Mouse (Mus musculus) CH12.LX (cell line): ENCODE measurements at regions not wholly inside any gene's neighbourhood (a gene's known extent, or its start where the extent isn't known, plus 50 kb on each side); places are given as distances from the start of the nearest gene placed in this dataset.

ENCODE experiments used
- DNase-seq: peaks from one replicate; pipeline ENCODE4 v3.0.0-alpha.2; 2013; ENCODE audit errors: extremely low read depth
- H3K27ac ChIP-seq: 2 replicates; pipeline ENCODE4 v1.5.1; 2012; ENCODE audit warnings: low read depth, mild to moderate bottlenecking, control low read depth, moderate library complexity; ENCODE audit not compliant: insufficient read depth
- H3K27me3 ChIP-seq: replicated peaks from 2 replicates; pipeline ENCODE3; 2012; ENCODE audit warnings: inconsistent platforms
- H3K36me3 ChIP-seq, 2 experiments: replicated peaks in 1 of 2; 2 replicates each; pipeline versions ENCODE3 to v1.6.1; 2012; ENCODE audit warnings: inconsistent platforms in 1 of 2, low read length in 1 of 2, mild to moderate bottlenecking in 1 of 2, mixed read lengths in 1 of 2, moderate library complexity in 1 of 2; ENCODE audit not compliant: control insufficient read depth in 1 of 2, insufficient read depth in 1 of 2
- H3K4me1 ChIP-seq, 2 experiments: 2 replicates each; pipeline ENCODE4 v1.6.1; 2012; ENCODE audit warnings: inconsistent platforms in 1 of 2, moderate library complexity in 1 of 2; ENCODE audit not compliant: insufficient read depth in 2 of 2, control insufficient read depth in 1 of 2
- H3K4me2 ChIP-seq: 2 replicates; pipeline ENCODE4 v1.6.1; 2012; ENCODE audit warnings: low read depth, mild to moderate bottlenecking, control low read depth; ENCODE audit not compliant: poor library complexity, insufficient read depth, severe bottlenecking
- H3K4me3 ChIP-seq, 3 experiments: fragments of 150-350 bp in 1 of 3; sonication (generic) in 1 of 3; replicated peaks in 1 of 3; 2 replicates each; pipeline versions ENCODE3 to v1.5.1; 2011 to 2012; ENCODE audit warnings: low read depth in 2 of 3, low read length in 2 of 3, mild to moderate bottlenecking in 2 of 3, moderate library complexity in 2 of 3, control low read depth in 1 of 3, improper control_type of control experiment in 1 of 3, inconsistent platforms in 1 of 3, mixed read lengths in 1 of 3; ENCODE audit not compliant: poor library complexity in 1 of 3
- H3K79me2 ChIP-seq: replicated peaks from 2 replicates; pipeline ENCODE4 v1.6.1; 2012; ENCODE audit warnings: mild to moderate bottlenecking, moderate library complexity; ENCODE audit not compliant: control insufficient read depth, poor library complexity, insufficient read depth, severe bottlenecking; ENCODE audit errors: extremely low read depth
- H3K9ac ChIP-seq: 2 replicates; pipeline ENCODE4 v1.6.1; 2012; ENCODE audit warnings: low read depth, mild to moderate bottlenecking, control low read depth, moderate library complexity; ENCODE audit not compliant: insufficient read depth
- H3K9me3 ChIP-seq: replicated peaks from 2 replicates; pipeline ENCODE3; 2012; ENCODE audit warnings: low read length, inconsistent platforms, mixed read lengths
- BHLHE40 ChIP-seq: IDR thresholded peaks from 2 replicates; pipeline ENCODE4 v1.6.1; 2011; ENCODE audit warnings: mild to moderate bottlenecking, low read depth, low read length, improper control_type of control experiment
- CHD1 ChIP-seq: IDR thresholded peaks from 2 replicates; pipeline ENCODE4 v1.6.1; 2012; ENCODE audit warnings: low read depth, low read length, improper control_type of control experiment, inconsistent platforms
- CHD2 ChIP-seq: IDR thresholded peaks from 2 replicates; pipeline ENCODE4 v1.6.1; 2011; ENCODE audit warnings: low read length, improper control_type of control experiment
- CTCF ChIP-seq, 2 experiments: IDR thresholded peaks in 1 of 2; conservative IDR thresholded peaks in 1 of 2; 2 replicates each; pipeline ENCODE4 v1.5.1; 2011 to 2012; ENCODE audit warnings: low read depth in 2 of 2, low read length in 2 of 2, improper control_type of control experiment in 1 of 2, inconsistent platforms in 1 of 2, mild to moderate bottlenecking in 1 of 2, moderate library complexity in 1 of 2
- E2F4 ChIP-seq: IDR thresholded peaks from 2 replicates; pipeline ENCODE4 v1.6.1; 2011; ENCODE audit warnings: low read depth, low read length, improper control_type of control experiment; ENCODE audit not compliant: insufficient replicate concordance
- ELF1 ChIP-seq: IDR thresholded peaks from 2 replicates; pipeline ENCODE4 v1.6.1; 2014; ENCODE audit warnings: low read depth, mild to moderate bottlenecking, inconsistent platforms, low read length, improper control_type of control experiment
- ETS1 ChIP-seq: conservative IDR thresholded peaks from 2 replicates; pipeline ENCODE4 v1.6.1; 2012; ENCODE audit warnings: low read depth, mild to moderate bottlenecking, inconsistent platforms, low read length, improper control_type of control experiment, moderate library complexity
- GABPA ChIP-seq: IDR thresholded peaks from 2 replicates; pipeline ENCODE4 v1.6.1; 2012; ENCODE audit warnings: low read depth, low read length, improper control_type of control experiment, inconsistent platforms; ENCODE audit not compliant: insufficient replicate concordance
- HCFC1 ChIP-seq: IDR thresholded peaks from 2 replicates; pipeline ENCODE4 v1.6.1; 2012; ENCODE audit warnings: low read depth, mild to moderate bottlenecking, inconsistent platforms, low read length, improper control_type of control experiment
- IRF4 ChIP-seq: IDR thresholded peaks from 2 replicates; pipeline ENCODE4 v1.6.1; 2014; ENCODE audit warnings: low read depth, mild to moderate bottlenecking, inconsistent platforms, low read length, improper control_type of control experiment
- JUN ChIP-seq: IDR thresholded peaks from 2 replicates; pipeline ENCODE4 v1.6.1; 2011; ENCODE audit warnings: low read depth, mild to moderate bottlenecking, low read length, improper control_type of control experiment, moderate library complexity; ENCODE audit not compliant: insufficient read depth
- JUND ChIP-seq: conservative IDR thresholded peaks from 2 replicates; pipeline ENCODE4 v1.6.1; 2011; ENCODE audit warnings: low read depth, low read length, improper control_type of control experiment
- MAX ChIP-seq: IDR thresholded peaks from 2 replicates; pipeline ENCODE4 v1.6.1; 2011; ENCODE audit warnings: low read length, improper control_type of control experiment
- MEF2A ChIP-seq: IDR thresholded peaks from 2 replicates; pipeline ENCODE4 v1.6.1; 2014; ENCODE audit warnings: low read depth, mild to moderate bottlenecking, inconsistent platforms, low read length, improper control_type of control experiment, borderline replicate concordance
- MXI1 ChIP-seq: IDR thresholded peaks from 2 replicates; pipeline ENCODE4 v1.6.1; 2011; ENCODE audit warnings: mild to moderate bottlenecking, low read depth, low read length, improper control_type of control experiment
- NELFE ChIP-seq: IDR thresholded peaks from 2 replicates; pipeline ENCODE4 v1.6.1; 2011; ENCODE audit warnings: low read depth, low read length, improper control_type of control experiment
- NRF1 ChIP-seq: IDR thresholded peaks from 2 replicates; pipeline ENCODE4 v1.6.1; 2014; ENCODE audit warnings: low read depth, mild to moderate bottlenecking, inconsistent platforms, low read length, improper control_type of control experiment, moderate library complexity
- PAX5 ChIP-seq: IDR thresholded peaks from 2 replicates; pipeline ENCODE4 v1.6.1; 2012; ENCODE audit warnings: low read length, inconsistent platforms, mixed read lengths
- POLR2AphosphoS2 ChIP-seq: IDR thresholded peaks from 2 replicates; pipeline ENCODE4 v1.6.1; 2011; ENCODE audit warnings: low read depth, low read length, improper control_type of control experiment
- RCOR1 ChIP-seq: conservative IDR thresholded peaks from 2 replicates; pipeline ENCODE4 v1.6.1; 2012; ENCODE audit warnings: low read depth, mild to moderate bottlenecking, inconsistent platforms, low read length, improper control_type of control experiment
- SMC3 ChIP-seq: IDR thresholded peaks from 2 replicates; pipeline ENCODE4 v1.6.1; 2011; ENCODE audit warnings: low read depth, low read length, improper control_type of control experiment
- TBP ChIP-seq: conservative IDR thresholded peaks from 2 replicates; pipeline ENCODE4 v1.6.1; 2011; ENCODE audit warnings: low read depth, low read length, improper control_type of control experiment
- TCF12 ChIP-seq: IDR thresholded peaks from 2 replicates; pipeline ENCODE4 v1.6.1; 2014; ENCODE audit warnings: low read depth, mild to moderate bottlenecking, inconsistent platforms, low read length, improper control_type of control experiment
- USF1 ChIP-seq: IDR thresholded peaks from 2 replicates; pipeline ENCODE4 v1.6.1; 2014; ENCODE audit warnings: low read depth, mild to moderate bottlenecking, inconsistent platforms, low read length, improper control_type of control experiment
- ZC3H11A ChIP-seq: IDR thresholded peaks from 2 replicates; pipeline ENCODE4 v1.6.1; 2012; ENCODE audit warnings: low read depth, mild to moderate bottlenecking, inconsistent platforms, low read length, improper control_type of control experiment
- ZKSCAN1 ChIP-seq: IDR thresholded peaks from 2 replicates; pipeline ENCODE4 v1.6.1; 2012; ENCODE audit warnings: low read depth, inconsistent platforms, low read length, improper control_type of control experiment, borderline replicate concordance
- dilution Hi-C: fragments of 300-500 bp; cut with MboI; formaldehyde crosslinking; loops from 2 replicates; pipeline ENCODE4 v1.14.3; 2020; ENCODE audit warnings: low sequenced_read_pairs; ENCODE audit not compliant: extremely low pct_unique_long_range_greater_than_20kb, extremely low pct_ligation_motif_present
- in situ Hi-C: fragments of 300-500 bp; cut with MboI; formaldehyde crosslinking; loops from 3 replicates; pipeline ENCODE4 v1.14.3; 2019; ENCODE audit warnings: low sequenced_read_pairs, low pct_ligation_motif_present, low pct_unique_long_range_greater_than_20kb, mixed read lengths

GRCm38 (mm10) chr1:125263068-125263467 lies 172.5 kb downstream of the Actr3 start:
- in situ Hi-C loops (no loop called here), dilution Hi-C loops (no loop called here)
- Histone ChIP-seq H3K9ac (no peak overlapping the region), H3K36me3 (no peaks in the 10 kb centered on the region), H3K9me3 (no peaks in the 10 kb centered on the region), H3K4me2 (no peak overlapping the region), H3K4me3 (no peak overlapping the region), H3K27ac (no peak overlapping the region), H3K4me1 (no peaks in the 10 kb centered on the region), H3K27me3 (peaks cover 52% of the 10 kb centered on the region), H3K79me2 (no peaks in the 10 kb centered on the region)
- TF ChIP-seq TBP (no peak), IRF4 (no peak), HCFC1 (no peak), ZC3H11A (no peak), RCOR1 (no peak), BHLHE40 (no peak), CHD2 (no peak), CHD1 (no peak), GABPA (no peak), E2F4 (no peak), SMC3 (no peak), MEF2A (no peak), CTCF (conservative IDR thresholded peaks at IDR 0.05 in 1 of 2, IDR thresholded peaks at IDR 0.05 in 1 of 2; ENCODE audit: low read depth in 2 of 2, low read length in 2 of 2) (no peak), ETS1 (no peak), JUN (no peak), NELFE (no peak), NRF1 (no peak), JUND (no peak)
- no peak for DNase-seq

DNA sequence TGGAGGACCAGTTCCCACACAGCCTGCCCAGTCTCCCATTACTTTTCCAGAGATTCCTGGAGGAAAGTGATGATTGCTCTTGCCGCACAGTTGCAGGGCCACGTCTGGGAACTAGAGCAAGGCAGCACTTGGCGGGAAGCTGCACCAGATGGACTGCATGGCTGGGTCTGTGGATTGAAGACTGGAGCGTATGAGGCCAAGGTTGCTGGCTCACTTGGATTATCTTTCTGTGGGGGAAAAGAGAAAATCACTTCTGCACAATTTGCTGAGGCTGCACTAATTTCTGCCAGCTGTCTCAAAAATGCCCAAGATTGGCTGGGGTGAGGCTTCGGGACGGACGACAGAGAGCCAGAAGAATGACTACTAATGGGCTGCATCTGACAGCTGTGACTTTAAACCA lies 193.2 kb downstream of the Actr3 start:
- no peak overlapping the region for H3K4me2 ChIP-seq
- dilution Hi-C loops, result no loop called here
- H3K27me3 ChIP-seq, result peaks cover 8% of the 10 kb centered on the region
- H3K27ac ChIP-seq, result no peak overlapping the region
- no peaks in the 10 kb centered on the region for H3K4me1 ChIP-seq
- H3K79me2 ChIP-seq, result no peaks in the 10 kb centered on the region
- in situ Hi-C loops, result no loop called here
- no peak overlapping the region for H3K9ac ChIP-seq
- no peak for TF ChIP-seq JUND
- TF ChIP-seq BHLHE40, result no peak
- TF ChIP-seq ELF1, result no peak
- TF ChIP-seq CHD1, result no peak
- TF ChIP-seq TCF12, result no peak
- TF ChIP-seq TBP, result no peak
- no peak for TF ChIP-seq MXI1
- TF ChIP-seq JUN, result no peak
- no peak for TF ChIP-seq POLR2AphosphoS2
- no peak for TF ChIP-seq USF1
- TF ChIP-seq ZKSCAN1, result no peak
- TF ChIP-seq MEF2A, result no peak
- no peak for TF ChIP-seq PAX5
- no peak for TF ChIP-seq MAX
- no peak for TF ChIP-seq CTCF (conservative IDR thresholded peaks at IDR 0.05 in 1 of 2, IDR thresholded peaks at IDR 0.05 in 1 of 2; ENCODE audit: low read depth in 2 of 2, low read length in 2 of 2)
- TF ChIP-seq, all 38 proteins: peak for 0
- Histone ChIP-seq H3K9me3 (no peaks in the 10 kb centered on the region), H3K36me3 (no peaks in the 10 kb centered on the region), H3K4me3 (no peak overlapping the region)
- DNase-seq, result no peak
